Mouse (Mus musculus) adrenal gland, postnatal 4 days (tissue): Measurements from ENCODE around the gene Bcl7a. TPM values are rescaled to one million over a fixed set of nuclear protein-coding genes. Genes with fewer than 3 reads are reported as not detected.

Experiments
- DNase-seq, 2 experiments: peaks; one replicate each; pipeline ENCODE4 v3.0.0; 2021 to 2022; ENCODE audit warnings: low spot score in 2 of 2, mixed read lengths in 2 of 2
- total RNA-seq, 2 experiments: library from RNA; stranded (reverse); gene quantifications; 2 replicates each; pipeline ENCODE4 v1.2.3; 2021

Gene Bcl7a
- total RNA-seq, 2 experiments from 2014 or later, result 21.8 to 29.2 TPM

GRCm38 (mm10) chr5:123326751-123327148 is 16.9 kb upstream of the Bcl7a start:
- no peak for DNase-seq

- DNase-seq, result no peak
These were observed 15.9 kb upstream of the Bcl7a start for GRCm38 (mm10) chr5:123327686-123328085.

GRCm38 (mm10) chr5:123333566-123333965 is 10.1 kb upstream of the Bcl7a start:
- no peak for DNase-seq

- DNase-seq, result no peak
These were observed 7.3 kb upstream of the Bcl7a start for GRCm38 (mm10) chr5:123336205-123336961.

GRCm38 (mm10) chr5:123338463-123338862 is 5.2 kb upstream of the Bcl7a start:
- DNase-seq, result no peak

- no peak for DNase-seq
These were observed 961 bp downstream of the Bcl7a start for GRCm38 (mm10) chr5:123344628-123344962.

GRCm38 (mm10) chr5:123344963-123345852 is 1.6 kb downstream of the Bcl7a start:
- DNase-seq, result peak; percentile 13 to 26

- peak; percentile 32 to 62 for DNase-seq
These were observed 2.4 kb downstream of the Bcl7a start for GRCm38 (mm10) chr5:123345853-123346654.

GRCm38 (mm10) chr5:123346701-123347270 is 3.2 kb downstream of the Bcl7a start:
- DNase-seq, result no peak

- no peak for DNase-seq
These were observed 4.4 kb downstream of the Bcl7a start for GRCm38 (mm10) chr5:123347985-123348384.

- no peak for DNase-seq
These were observed 6.8 kb downstream of the Bcl7a start for GRCm38 (mm10) chr5:123350386-123350785.

GRCm38 (mm10) chr5:123355918-123356317 is 12.3 kb downstream of the Bcl7a start:
- no peak for DNase-seq

- no peak for DNase-seq
These were observed 13.6 kb downstream of the Bcl7a start for GRCm38 (mm10) chr5:123357253-123357652.

- no peak for DNase-seq
These were observed 15.8 kb downstream of the Bcl7a start for GRCm38 (mm10) chr5:123359431-123359830.

GRCm38 (mm10) chr5:123362911-123363310 is 19.3 kb downstream of the Bcl7a start:
- no peak for DNase-seq

GRCm38 (mm10) chr5:123364302-123364971 is 20.8 kb downstream of the Bcl7a start:
- no peak for DNase-seq

- no peak for DNase-seq
These were observed 25.3 kb downstream of the Bcl7a start for GRCm38 (mm10) chr5:123368869-123369488.

- no peak for DNase-seq
These were observed 26.4 kb downstream of the Bcl7a start for GRCm38 (mm10) chr5:123370049-123370448.

- DNase-seq, result no peak
These were observed 31.6 kb downstream of the Bcl7a start for GRCm38 (mm10) chr5:123375262-123375661.

- no peak for DNase-seq
These were observed 32.3 kb downstream of the Bcl7a start for GRCm38 (mm10) chr5:123375793-123376452.
